Mouse (Mus musculus) urinary bladder, postnatal 36 days (tissue): ENCODE results near the gene Aspdh.

Experiments used
- DNase-seq, 2 experiments: peaks; one replicate each; pipeline ENCODE4 v3.0.0; 2022; ENCODE audit warnings: low spot score in 2 of 2, mixed read lengths in 1 of 2

Gene Aspdh

GRCm38 (mm10) chr7:44471880-44472557, 6.8 kb downstream of the Aspdh start:
- DNase-seq: no peak

DNA sequence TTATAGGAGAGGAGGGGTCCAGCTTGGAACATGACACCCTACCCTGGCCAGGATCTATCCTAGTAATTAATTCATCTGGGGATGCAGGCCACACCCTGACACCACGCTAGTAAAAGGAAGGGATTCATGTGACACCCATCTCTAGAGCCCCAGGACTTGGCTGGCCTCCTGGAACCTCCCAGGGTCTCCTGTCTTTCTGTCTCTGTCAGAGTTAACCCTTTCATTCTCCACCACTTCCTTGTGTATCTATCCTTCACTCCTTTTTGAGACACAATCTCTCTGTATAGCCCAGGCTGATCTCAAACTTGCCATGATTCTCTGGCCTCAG, 7.3 kb downstream of the Aspdh start:
- no peak for DNase-seq

GRCm38 (mm10) chr7:44472961-44473646, 7.9 kb downstream of the Aspdh start:
- DNase-seq: no peak

GRCm38 (mm10) chr7:44474419-44474818, 9.2 kb downstream of the Aspdh start:
- DNase-seq: no peak

GRCm38 (mm10) chr7:44475046-44475614, 9.9 kb downstream of the Aspdh start:
- no peak for DNase-seq

- DNase-seq: no peak
These were observed 17.7 kb downstream of the Aspdh start for GRCm38 (mm10) chr7:44482836-44483435.

DNA sequence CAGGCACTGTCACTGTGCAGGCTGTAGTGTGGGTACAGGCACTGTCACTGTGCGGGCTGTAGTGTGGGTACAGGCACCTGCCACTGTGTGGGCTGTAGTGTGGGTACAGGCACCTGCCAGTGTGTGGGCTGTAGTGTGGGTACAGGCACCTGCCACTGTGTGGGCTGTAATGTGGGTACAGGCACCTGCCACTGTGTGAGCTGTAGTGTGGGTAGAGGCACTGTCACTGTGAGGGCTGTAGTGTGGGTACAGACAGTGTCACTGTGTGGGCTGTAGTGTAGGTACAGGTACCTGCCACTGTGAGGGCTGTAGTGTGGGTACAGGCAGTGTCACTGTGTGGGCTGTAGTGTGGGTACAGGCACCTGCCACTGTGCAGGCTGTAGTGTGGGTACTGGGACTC, 18.9 kb downstream of the Aspdh start:
- no peak for DNase-seq

- peak; percentile 58 to 64 for DNase-seq
These were observed 19.8 kb downstream of the Aspdh start for GRCm38 (mm10) chr7:44484841-44485571.

- no peak for DNase-seq
These were observed 20.5 kb downstream of the Aspdh start for GRCm38 (mm10) chr7:44485572-44486195.

DNA sequence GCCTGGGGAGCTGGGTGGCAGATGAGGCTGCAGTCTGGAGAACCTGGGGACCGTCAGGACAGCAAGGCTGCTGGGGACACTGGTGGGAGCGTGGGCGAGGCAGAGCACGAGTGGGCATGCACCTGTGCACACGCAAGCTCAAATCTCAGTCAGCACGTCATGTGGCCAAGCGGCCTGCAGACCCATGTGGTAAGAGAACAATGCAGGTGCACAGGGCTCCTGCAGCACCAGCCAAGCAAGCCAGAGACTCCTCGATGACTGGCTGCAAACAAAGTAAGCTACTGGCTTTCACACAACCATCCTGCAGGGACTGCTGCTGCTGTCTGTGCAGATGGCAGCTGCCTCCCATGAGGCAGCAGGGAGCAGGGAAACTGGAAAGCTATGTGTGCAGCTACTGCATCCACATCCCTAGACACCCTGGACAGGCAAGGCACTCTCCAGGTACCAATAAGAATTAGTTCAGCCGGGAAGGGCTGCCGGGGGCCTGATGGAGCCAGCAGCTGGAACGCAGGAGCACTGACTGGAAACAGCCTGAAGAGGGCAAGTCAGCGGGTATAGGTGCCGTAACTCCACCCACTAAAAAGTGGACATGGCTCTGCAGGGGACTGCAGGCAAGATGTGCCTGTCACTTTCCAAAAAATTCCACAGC, 21.9 kb downstream of the Aspdh start:
- no peak for DNase-seq

DNA sequence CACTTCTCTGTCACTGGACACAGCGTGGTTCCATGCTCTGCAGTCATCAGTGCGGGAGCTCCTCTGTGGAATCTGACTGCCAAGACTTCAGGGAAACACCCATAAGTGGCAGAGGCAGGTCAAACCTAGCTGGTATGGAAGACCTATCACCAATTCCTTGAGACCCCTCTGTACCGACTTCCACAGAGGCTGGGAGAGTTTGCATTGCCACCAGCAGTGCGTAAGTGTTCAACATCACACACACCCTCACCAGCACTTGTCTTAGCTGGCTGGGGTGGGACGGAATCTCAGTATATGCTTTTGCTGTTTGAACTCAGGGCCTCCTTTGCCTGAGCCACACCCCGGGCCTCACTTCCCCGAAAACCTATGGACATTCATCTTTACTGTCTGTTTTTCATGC, 22.7 kb downstream of the Aspdh start:
- DNase-seq: no peak

- no peak for DNase-seq
These were observed 23.4 kb downstream of the Aspdh start for GRCm38 (mm10) chr7:44488545-44488944.

DNA sequence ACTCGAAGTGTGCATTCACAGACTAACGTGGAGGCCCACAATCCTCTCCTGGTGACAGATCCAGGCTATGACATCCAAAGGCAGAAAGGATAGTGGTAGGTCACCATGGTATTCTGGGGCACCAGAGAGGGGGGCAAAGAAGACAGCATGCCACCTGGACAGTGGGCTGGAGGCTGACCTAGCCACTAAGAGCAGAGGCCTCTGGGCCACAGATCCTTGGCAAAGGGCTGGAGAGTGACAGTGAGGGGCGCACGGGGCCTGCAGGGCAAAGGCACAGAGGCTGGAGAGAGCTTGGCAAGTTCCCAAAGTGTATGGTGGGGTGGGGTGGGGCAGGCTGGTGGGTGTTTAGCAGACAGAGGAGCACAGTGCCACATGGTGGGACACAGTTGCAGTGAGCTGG, 25.1 kb downstream of the Aspdh start:
- no peak for DNase-seq

- DNase-seq: no peak
These were observed 26.2 kb downstream of the Aspdh start for GRCm38 (mm10) chr7:44491391-44491790.

DNA sequence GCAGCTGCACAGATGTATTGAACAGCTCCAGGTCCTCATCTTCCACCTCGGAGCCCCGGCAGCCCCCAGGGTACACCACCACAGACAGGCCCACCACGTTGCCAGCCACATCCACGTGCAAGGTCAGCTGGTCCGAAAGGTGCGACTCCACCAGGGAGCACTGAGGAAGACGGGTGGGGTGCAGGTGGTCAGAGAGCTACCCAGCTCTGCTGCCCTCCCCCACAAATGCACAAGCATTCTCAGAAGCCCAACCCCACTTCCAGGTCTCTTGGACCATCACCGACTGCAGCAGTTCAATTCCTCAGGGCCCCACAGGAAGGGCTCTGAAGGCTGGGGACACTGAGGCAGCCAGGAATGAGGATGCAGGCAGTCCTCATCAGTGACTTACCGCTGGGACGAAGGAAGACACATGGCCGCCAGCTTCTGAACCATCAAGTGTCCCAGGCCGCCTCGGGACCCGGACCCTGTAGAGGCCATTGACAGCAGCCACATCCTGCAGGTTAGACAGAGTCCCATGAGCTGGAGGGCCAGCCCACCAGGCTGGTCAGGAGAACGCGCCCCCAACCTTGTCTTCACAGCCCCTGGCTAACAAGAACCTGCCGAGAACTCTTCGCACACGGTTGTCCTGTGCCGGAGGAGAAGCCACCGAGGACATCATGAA, 27.1 kb downstream of the Aspdh start:
- DNase-seq: no peak

DNA sequence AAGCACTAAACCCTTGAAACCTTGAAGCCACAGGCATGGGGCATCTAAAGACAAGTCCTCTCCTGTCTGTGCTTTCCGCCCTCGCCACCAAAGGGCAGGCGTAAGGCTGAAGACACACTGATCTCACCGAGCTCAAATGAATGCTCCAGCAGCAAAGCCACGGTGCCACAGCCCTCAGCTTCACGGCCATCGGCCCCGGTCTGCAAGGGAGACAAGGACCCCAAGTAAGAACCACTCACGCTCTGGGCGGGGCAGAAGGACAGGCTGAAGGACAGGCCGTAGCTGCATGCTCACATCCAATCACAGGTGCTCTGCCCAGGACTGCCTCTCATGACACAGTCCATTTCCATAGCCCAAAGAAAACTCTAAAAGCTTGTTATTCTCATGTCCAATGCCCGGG, 29.5 kb downstream of the Aspdh start:
- no peak for DNase-seq

- no peak for DNase-seq
These were observed 29.9 kb downstream of the Aspdh start for GRCm38 (mm10) chr7:44495086-44495485.

DNA sequence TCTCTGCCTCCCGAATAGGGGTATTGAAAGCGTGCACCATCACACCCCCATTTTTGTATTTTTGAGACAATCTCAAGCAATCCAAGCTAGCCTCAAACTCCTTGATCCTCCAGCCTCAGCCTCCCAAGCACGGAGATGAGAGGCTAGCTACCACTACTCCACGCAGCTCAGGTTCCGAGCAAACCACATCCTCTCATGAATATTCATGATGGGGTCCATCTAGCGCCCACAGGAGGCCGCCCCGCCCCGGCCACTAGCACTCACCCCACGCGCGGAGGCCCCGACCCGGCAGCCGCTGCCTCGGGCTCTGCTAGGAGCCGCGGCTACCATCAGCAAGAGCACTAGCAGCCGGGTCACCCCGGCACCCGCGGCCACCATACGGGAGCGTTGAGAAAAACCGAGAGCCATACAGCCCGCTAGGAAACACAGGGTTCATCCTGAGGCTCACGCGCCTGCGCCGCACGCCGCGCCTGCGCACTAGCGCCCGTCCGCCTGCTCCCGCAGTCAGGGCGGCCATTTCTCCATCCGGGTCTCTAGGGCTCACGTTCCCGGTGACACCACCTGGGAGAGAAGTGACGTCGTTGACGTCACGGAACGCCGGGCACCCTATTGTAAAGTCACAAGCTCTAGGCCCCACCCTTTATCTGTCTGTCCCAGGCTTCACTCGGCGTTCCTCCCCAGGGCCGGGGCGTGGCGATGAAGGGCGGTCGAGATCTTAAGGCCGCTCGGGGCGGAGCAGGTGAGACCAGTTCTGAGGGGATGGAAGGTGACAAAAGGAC, 31.0 kb downstream of the Aspdh start, which contains the start of the genes Emc10 and Fam71e1:
Gene Emc10 (minus strand): TSS at position 538 of the 779 bp plus-strand sequence.
Gene Fam71e1 (plus strand): TSS at position 590 of the 779 bp plus-strand sequence.
- peak; percentile 95 to 97 for DNase-seq

DNA sequence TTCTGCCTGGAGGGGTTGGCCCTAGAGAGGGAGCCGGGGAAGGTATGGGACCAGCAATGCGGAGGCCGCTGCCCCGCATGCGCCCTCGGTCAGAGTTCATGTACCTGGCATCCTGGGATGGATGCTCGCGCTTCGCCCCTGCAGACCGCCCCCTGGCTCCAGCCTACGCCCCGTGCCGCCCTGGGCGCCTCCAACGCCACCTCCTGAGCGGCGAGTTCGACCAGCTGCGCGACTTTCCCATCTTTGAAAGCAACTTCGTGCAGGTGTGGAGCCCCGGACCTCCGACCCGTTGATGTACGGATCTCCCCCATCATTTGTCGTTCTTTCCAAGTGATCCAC, 31.5 kb downstream of the Aspdh start:
- no peak for DNase-seq
